Mouse (Mus musculus) ES-Bruce4 (cell line): ENCODE results near the gene Arhgap28. TPM values are rescaled to one million over a fixed set of nuclear protein-coding genes. Genes with fewer than 3 reads are reported as not detected.

Experiments used
- H3K27ac ChIP-seq: 2 replicates; pipeline ENCODE4 v1.5.1; 2012; ENCODE audit warnings: low read length, inconsistent platforms; ENCODE audit not compliant: insufficient read depth
- H3K27me3 ChIP-seq: 2 replicates; pipeline ENCODE4 v1.6.1; 2012; ENCODE audit warnings: mild to moderate bottlenecking, low read length, inconsistent platforms; ENCODE audit not compliant: control insufficient read depth, poor library complexity, insufficient read depth, severe bottlenecking
- H3K36me3 ChIP-seq: 2 replicates; pipeline ENCODE4 v1.6.1; 2012; ENCODE audit warnings: inconsistent platforms, mild to moderate bottlenecking, low read length, moderate library complexity; ENCODE audit not compliant: control insufficient read depth, poor library complexity, insufficient read depth, severe bottlenecking
- H3K4me1 ChIP-seq: one replicate; pipeline ENCODE4 v1.8.1; 2011; ENCODE audit warnings: low read length; ENCODE audit not compliant: control insufficient read depth, insufficient read depth
- H3K4me3 ChIP-seq: 2 replicates; pipeline ENCODE4 v1.5.1; 2011; ENCODE audit warnings: low read depth, mild to moderate bottlenecking, low read length
- H3K9ac ChIP-seq: 2 replicates; pipeline ENCODE4 v1.6.1; 2012; ENCODE audit warnings: low read depth, mild to moderate bottlenecking, inconsistent platforms; ENCODE audit not compliant: poor library complexity, severe bottlenecking
- H3K9me3 ChIP-seq: replicated peaks from 2 replicates; pipeline ENCODE4 v1.6.1; 2012; ENCODE audit warnings: mild to moderate bottlenecking, low read length, inconsistent platforms; ENCODE audit not compliant: control insufficient read depth, poor library complexity, insufficient read depth, severe bottlenecking
- CTCF ChIP-seq: IDR thresholded peaks from one replicate; pipeline ENCODE4 v1.8.1; 2011; ENCODE audit warnings: low read depth, low read length
- EP300 ChIP-seq: IDR thresholded peaks from 2 replicates; pipeline ENCODE4 v1.6.1; 2011; ENCODE audit warnings: low read depth, low read length; ENCODE audit not compliant: insufficient read depth
- POLR2A ChIP-seq: IDR thresholded peaks from one replicate; pipeline ENCODE4 v1.8.1; 2011; ENCODE audit warnings: low read length; ENCODE audit not compliant: insufficient read depth
- polyA plus RNA-seq: library from polyadenylated mRNA; stranded (reverse); fragments of >200 nt; gene quantifications from 2 replicates; pipeline ENCODE4 v1.2.4, GENCODE M21; 2011; ENCODE audit warnings: low read depth; ENCODE audit not compliant: missing spikeins, insufficient read depth, insufficient read length

Gene Arhgap28
- polyA plus RNA-seq, 1 experiment, result 15.5 TPM

DNA sequence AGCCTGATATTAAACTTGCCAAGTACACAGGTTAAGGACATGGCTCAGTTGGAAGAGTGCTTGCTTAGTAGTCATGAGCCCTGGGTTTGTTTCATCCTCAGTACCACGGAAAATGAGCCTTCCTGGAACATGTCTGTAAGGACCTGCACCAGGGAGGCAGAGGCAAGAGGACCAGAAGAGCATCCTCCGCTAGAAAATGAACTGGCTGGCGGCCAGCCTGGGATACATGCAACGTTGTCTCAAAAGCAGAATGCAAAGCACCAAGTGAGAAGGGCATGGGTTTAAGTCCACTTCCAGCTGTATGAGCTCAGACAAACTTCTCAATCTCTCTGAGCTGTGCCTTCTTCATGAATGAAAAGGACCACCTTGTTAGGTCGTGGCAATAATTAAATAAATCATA is 49.0 kb downstream of the Arhgap28 start:
- no peaks in the 10 kb centered on the region for H3K36me3 ChIP-seq
- H3K27me3 ChIP-seq, result no peaks in the 10 kb centered on the region; the same call in 1 of the 2 replicates
- H3K4me1 ChIP-seq, result no peaks in the 10 kb centered on the region
- no peak overlapping the region for H3K27ac ChIP-seq
- no peak for TF ChIP-seq EP300
- no peak for TF ChIP-seq POLR2A
- TF ChIP-seq CTCF, result no peak
- no peak overlapping the region for H3K9ac ChIP-seq
- H3K4me3 ChIP-seq, result no peak overlapping the region
- H3K9me3 ChIP-seq, result no peaks in the 10 kb centered on the region

DNA sequence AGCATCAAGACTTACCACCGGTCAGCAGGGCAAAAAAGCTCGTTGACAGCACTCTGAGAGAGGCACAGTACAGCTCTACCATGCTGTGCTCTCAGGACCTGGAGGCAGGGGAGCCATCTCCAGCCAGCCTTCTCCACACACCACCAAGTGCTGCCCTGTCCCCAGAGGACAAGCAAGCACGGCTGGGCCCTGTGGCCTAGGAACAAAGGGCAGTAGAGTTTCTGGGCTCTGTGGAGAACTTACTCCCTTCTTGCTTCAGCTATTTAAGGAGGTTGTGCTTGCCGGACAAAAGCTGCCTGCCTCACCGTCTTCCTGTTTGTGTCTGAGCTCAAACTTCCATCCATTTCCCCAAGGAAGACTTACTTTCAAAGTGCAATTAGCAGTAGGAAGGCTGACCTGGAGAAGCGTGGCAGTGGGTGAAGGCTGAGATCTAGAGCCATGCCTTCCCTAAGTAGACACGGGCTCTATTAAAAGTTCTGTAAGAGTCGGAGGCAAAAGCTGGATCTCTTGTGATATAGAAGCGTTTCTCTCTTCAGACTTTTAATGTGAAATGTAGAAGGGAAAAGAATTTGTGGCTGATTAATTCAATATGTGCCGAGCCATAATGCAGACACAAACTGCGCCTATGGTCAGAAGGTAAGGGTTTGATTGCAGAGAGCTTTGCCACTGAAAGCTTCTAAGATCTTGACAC is 53.3 kb downstream of the Arhgap28 start:
- Histone ChIP-seq H3K27ac (no peak overlapping the region), H3K9ac (no peak overlapping the region), H3K27me3 (no peaks in the 10 kb centered on the region; the same call in 1 of the 2 replicates), H3K4me3 (no peak overlapping the region), H3K4me1 (no peaks in the 10 kb centered on the region), H3K9me3 (no peaks in the 10 kb centered on the region), H3K36me3 (no peaks in the 10 kb centered on the region)
- no peak for TF ChIP-seq CTCF
- TF ChIP-seq POLR2A, result no peak
- TF ChIP-seq EP300, result no peak

DNA sequence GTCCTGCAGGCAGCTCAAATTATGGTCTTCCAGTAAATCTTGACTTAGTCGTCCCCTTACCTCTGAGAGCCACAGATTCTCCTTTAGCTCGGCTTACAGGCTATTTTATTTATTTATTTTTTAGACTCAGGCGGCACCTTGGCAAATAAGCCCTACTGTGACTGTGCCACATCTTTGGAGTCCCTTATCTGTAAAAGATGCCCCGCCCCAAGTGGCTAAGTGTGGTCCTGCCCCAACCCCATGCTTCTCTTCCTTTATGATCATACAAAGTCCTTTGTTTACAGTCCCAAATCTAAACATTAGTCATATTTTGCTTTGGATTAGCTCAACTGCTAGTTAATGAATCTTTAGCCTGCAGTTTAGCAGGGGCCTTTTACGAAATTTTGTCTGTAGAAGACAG is 55.3 kb downstream of the Arhgap28 start:
- Histone ChIP-seq H3K4me1 (no peaks in the 10 kb centered on the region), H3K9me3 (no peaks in the 10 kb centered on the region), H3K27me3 (no peaks in the 10 kb centered on the region), H3K9ac (no peak overlapping the region), H3K36me3 (no peaks in the 10 kb centered on the region), H3K4me3 (no peak overlapping the region), H3K27ac (no peak overlapping the region)
- TF ChIP-seq EP300 (no peak), POLR2A (no peak), CTCF (no peak)

DNA sequence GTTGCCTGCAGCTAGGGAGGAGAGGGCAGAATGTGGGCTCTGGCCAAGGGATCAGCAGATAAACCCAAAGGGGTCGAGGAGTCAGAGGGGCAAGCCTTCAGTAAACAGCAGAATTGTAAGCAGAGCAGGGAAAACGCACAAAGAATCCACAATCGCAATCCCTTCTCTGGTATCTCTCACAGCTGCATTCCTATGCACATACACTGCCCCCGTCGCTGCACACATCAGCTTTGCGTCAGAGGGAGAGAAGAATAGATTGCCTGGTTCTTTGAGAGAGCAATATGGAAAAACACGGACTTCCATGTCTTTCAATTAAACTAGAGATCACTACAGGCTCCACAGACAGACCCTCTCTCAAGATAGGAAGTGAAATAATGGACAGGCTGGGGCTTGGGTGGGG is 58.5 kb downstream of the Arhgap28 start:
- TF ChIP-seq POLR2A, result no peak
- TF ChIP-seq EP300, result no peak
- no peak for TF ChIP-seq CTCF
- Histone ChIP-seq H3K9ac (no peak overlapping the region), H3K9me3 (no peaks in the 10 kb centered on the region), H3K27ac (no peak overlapping the region), H3K4me1 (no peaks in the 10 kb centered on the region), H3K27me3 (no peaks in the 10 kb centered on the region), H3K4me3 (no peak overlapping the region), H3K36me3 (no peaks in the 10 kb centered on the region)

DNA sequence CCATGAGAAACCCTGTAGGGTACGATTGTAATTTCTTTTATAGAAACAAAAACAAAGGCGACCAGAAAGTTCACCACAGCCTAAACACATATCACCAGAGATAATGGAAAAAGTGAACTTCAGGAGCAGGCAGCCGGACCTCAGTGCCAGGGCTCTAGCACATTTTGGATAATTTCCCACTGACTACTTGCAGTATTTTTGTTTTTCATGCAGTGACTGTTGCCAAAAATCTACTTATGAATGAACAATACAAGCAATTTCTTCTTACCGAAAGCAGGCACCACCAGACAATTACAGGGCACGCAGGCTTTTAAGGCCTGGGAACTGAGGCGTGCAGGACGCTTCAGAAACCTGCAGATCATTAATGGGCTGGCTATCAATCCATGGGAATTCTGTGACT is 59.7 kb downstream of the Arhgap28 start:
- H3K36me3 ChIP-seq, result no peaks in the 10 kb centered on the region
- no peak overlapping the region for H3K9ac ChIP-seq
- H3K4me1 ChIP-seq, result no peaks in the 10 kb centered on the region
- no peak overlapping the region for H3K27ac ChIP-seq
- H3K4me3 ChIP-seq, result no peak overlapping the region
- TF ChIP-seq POLR2A (no peak), EP300 (no peak), CTCF (no peak)
- no peaks in the 10 kb centered on the region for H3K9me3 ChIP-seq
- H3K27me3 ChIP-seq, result no peaks in the 10 kb centered on the region

DNA sequence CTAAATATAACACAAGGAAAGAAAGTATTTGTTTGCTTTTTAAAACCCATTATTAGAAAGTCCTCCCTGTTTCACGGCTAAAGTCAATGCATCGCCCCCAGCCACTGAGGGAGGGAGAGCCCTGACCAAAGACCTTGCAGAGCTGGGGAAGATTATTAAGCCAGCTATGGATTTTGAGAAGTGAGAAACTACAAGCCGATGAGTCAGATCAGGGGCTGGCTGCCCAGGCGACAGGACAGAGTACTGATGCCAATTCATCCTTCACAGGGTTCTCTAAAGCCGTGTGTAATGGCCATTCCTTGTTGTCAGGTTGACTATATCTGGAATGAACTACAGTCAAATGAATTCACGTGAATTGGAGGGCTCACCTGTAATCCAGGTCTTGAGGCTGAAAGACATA is 62.9 kb downstream of the Arhgap28 start:
- Histone ChIP-seq H3K4me1 (no peaks in the 10 kb centered on the region), H3K9ac (no peak overlapping the region)
- TF ChIP-seq EP300 (no peak), POLR2A (no peak), CTCF (no peak)

More for the DNA sequence above, 62.9 kb downstream of the Arhgap28 start:
- no peaks in the 10 kb centered on the region for H3K36me3 ChIP-seq
- H3K27ac ChIP-seq, result no peak overlapping the region
- H3K27me3 ChIP-seq, result no peaks in the 10 kb centered on the region
- H3K4me3 ChIP-seq, result no peak overlapping the region
- H3K9me3 ChIP-seq, result no peaks in the 10 kb centered on the region
